Mouse (Mus musculus) 3T3-L1 (cell line): Measurements from ENCODE around the gene Nf1.
A peak's percentile ranks its signal among the peaks of the same experiment; 100 is the strongest.

Experiments
- DNase-seq: peaks from one replicate; pipeline ENCODE4 v3.0.0-alpha.2; 2015; ENCODE audit warnings: low read depth, low spot score

The Nf1 gene

GRCm38 (mm10) chr11:79527739-79528384 lies 188.4 kb downstream of the Nf1 start:
- DNase-seq, result no peak

DNA sequence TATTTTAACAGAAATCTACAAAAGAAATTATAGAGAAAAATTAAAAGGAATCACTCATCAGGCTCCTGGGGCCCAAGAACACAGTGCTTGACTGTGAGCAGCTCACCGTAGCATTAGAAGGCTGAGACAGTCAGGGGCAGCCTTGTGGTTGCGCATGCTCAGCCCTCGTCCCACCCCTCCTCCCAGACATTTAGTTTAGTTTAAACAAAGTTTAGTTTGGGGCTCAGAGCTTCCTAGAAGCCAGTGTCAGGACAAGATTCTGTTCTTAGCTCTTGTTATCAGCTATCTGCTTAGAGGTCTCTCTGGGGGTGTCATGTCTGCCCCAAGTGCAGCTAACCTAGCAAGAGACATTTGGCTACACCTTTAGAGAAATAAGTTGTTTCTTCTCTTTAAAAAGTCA lies 189.1 kb downstream of the Nf1 start:
- DNase-seq, result no peak

GRCm38 (mm10) chr11:79529226-79529625 lies 189.7 kb downstream of the Nf1 start:
- DNase-seq, result no peak

GRCm38 (mm10) chr11:79529736-79530135 lies 190.2 kb downstream of the Nf1 start:
- DNase-seq, result no peak

- DNase-seq, result peak; percentile 43
Measured at GRCm38 (mm10) chr11:79530333-79530761, 190.9 kb downstream of the Nf1 start, which contains the start of the genes Evi2 and Evi2a. Evi2 (minus strand) TSS chr11:79530589. Evi2a (minus strand) TSS chr11:79530609.

DNA sequence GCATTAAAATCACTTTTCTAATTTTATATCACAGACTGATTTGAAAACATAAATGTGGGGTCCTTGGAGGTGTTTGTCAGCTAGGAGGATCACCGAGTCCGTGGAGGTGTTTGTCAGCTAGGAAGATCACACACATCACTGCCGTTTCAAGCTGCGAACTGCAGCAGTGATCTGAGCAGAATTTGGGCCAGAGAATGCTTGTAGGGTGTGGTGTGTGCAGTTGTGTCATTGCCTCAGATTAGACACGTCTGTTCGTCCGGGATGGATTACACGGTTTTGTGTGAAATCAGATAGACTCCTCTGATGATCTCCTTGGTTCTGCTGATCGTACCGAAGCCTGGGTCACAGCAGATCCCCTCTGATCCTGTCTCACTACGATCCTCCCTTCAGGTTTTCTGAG lies 191.3 kb downstream of the Nf1 start:
- DNase-seq, result no peak

- DNase-seq, result no peak
Measured at GRCm38 (mm10) chr11:79531485-79531884, 192.0 kb downstream of the Nf1 start.

DNA sequence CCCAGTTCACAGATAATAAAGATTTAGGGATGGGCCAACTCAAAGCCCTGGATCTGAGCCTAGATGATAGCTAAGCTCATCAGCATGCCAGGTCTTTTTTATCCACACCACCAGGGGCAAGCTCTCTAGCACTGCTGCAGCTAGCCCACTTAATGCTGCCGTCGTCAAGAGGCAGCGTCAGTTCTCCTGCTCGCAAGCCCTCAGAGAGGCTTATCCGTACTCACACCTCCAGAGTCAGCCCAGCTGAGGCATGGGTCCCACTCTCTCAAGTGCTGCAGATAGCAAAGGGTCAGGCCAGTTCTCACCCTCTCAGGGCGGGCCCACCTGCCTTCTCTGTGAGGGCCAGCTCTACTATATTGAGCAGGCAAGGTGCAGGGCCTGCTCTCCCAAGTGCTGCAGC lies 193.8 kb downstream of the Nf1 start:
- no peak for DNase-seq

DNA sequence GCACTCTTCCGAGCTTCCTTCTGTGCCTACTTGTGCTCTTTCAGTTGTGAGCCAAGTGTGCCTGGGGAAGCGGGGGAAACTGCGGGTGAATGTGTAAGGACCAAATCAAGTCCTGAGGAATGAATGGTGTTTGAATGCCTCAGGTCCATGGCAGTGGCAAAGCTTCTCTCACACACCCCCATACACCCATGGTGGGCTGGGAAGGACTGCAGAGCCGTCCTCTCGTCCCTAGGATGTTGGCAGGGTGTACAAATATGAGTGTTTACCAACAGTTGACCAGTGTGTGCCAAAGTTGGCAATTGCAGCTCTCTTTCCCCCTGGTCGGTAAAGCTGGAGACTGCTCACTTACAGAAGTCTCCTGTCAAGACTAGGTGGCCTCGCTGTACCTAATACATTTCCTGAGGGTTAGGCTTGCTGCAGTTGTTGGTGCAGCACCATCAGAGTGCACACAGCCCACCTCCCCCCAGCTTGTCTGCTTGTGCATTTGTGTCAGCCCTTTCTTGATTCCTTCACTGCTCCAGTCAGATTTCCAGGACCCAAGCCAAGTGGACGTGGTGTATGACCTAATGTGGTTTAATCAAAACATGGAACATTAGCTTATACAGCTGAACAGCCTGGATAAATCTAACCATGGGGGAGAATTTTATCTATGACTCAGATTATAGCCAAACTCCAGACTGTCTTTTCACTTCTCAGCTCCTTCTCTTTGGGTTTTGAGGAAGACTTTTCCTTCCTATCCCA lies 194.6 kb downstream of the Nf1 start:
- DNase-seq, result peak; percentile 97

GRCm38 (mm10) chr11:79535554-79535953 lies 196.1 kb downstream of the Nf1 start:
- DNase-seq, result no peak

DNA sequence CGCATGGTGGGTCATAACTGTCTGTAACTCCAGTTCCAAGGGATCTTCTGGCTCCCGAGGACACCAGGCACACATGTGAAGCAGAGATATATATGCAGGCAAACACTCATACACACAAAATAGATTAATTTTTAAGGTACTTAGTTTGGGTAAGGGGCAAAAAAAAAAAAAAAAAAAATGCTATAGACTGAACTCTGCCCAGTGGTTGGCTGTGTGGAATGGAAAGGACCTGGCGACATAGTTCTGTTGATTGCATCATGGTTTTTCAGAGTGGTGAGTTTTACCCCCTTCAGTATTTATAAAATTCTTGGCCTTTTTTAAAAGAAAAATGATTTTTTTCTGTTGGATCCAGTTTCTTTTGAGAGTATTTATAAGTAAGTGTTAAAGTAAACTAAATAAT lies 196.8 kb downstream of the Nf1 start:
- no peak for DNase-seq

- no peak for DNase-seq
Measured at GRCm38 (mm10) chr11:79552622-79553021, 213.1 kb downstream of the Nf1 start.

DNA sequence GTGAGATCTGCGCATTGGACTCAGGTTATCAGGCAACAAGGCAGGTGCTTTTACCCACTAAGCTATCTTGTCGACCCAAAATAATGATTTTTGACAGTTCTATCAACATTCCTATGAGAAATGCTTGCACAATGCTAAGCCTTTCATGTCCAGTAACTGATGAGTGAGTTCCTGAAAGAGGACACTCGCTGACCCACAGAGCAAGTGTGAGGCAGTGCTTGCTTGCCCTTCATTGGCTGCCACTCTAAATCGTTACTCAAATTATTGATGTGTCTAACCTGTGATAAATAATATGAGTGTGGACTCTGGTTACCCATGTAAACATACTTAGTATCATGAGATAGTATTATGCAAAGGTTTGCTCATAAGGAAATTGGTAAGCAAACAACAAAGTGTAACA lies 221.0 kb downstream of the Nf1 start:
- no peak for DNase-seq

DNA sequence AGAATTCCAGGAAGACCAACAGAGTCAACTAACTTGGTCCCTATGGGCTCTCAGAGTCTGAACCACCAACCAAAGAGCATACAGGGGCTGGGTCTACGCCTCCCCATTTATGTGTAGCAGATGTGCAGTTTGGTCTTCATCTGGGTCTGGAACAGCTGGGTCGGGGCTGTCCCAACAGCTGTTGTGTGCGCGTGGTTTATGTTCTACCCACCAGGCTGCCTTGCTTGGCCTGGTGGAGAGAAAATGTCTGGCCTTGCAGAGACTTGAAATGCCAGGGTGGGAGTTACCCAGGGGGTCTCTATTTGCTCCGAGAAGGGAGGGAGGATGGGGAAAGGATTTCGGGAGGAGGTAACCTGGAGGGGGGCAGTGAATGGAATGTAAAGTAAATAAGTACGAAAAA lies 224.0 kb downstream of the Nf1 start:
- DNase-seq, result no peak

- no peak for DNase-seq
Measured at GRCm38 (mm10) chr11:79566947-79567346, 227.5 kb downstream of the Nf1 start.

GRCm38 (mm10) chr11:79568197-79568911 lies 228.9 kb downstream of the Nf1 start:
- no peak for DNase-seq

DNA sequence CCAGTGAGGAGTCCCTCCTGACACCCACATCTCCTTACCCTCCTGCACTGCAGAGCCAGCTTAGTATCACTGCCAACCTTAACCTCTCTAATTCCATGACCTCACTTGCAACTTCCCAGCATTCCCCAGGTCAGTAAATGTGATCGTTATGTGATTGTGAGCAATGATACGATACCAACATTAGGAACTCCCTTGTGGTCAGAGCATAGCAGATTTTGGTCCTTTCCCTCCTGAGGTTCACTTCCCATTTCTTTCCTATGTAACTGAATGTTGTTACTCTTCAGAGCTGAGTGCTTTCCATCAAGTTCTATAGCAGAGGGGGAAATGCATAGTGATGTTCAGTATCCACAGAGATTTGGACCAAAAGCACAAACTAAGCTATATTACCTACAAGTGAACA lies 230.8 kb downstream of the Nf1 start:
- DNase-seq, result no peak

DNA sequence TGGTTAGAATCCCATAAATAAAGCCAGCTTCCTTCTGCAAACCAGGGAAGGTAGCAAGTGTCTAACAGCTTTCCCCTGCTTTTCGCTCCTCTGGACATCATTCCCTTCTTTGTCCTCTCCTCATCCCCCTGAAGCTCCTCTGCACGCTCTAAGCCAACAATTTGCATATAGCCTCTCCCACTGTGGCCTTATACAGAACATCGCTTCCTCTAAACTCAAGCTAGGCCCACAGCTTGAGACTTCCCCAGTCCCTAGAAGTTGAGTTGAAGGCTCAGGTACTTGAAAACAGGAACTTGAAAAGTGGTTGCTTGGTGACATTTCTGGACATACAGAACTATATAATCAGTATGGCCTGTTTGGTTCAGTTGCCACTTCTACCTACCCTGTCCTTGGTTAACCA lies 234.3 kb downstream of the Nf1 start:
- no peak for DNase-seq

GRCm38 (mm10) chr11:79575383-79576073 lies 236.0 kb downstream of the Nf1 start:
- DNase-seq, result no peak

DNA sequence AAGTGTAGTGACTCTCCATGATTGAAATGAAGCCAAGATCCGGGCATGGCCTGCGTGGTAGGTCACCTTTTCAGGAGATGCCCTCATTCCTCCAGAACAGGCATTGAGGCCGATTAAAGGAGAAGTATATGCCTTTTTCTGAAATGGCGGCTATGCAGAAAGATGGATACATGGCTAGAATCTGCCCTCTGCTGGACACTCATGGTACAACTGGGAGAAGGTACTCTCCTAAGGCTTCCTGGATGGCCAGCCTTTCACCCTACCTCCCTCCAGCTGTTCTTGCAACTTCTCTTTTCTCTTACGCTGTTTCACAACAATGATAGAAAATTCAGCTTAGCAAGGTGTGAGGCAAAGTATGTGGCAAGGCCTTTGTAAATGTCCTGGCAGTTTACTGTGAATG lies 238.2 kb downstream of the Nf1 start:
- DNase-seq, result peak; percentile 87

DNA sequence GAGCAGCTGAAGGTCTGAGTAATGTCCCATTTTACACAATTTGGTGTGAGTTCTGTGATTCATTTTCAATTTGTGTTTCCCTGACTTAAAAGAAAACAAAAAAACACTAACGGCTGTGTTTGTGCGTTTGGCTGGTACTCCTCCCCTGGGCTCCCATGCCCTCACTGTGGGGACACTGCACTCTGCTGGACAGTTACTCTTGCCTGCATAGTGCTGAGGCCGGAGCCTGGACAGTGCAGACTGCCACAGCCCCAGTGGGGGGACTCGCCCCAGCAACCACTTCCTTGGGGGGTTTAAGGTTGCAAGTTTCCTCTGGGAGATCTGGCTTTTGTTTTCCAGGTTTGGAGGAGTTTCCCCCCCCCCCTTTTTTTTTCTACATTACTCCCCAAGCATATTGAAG lies 241.2 kb downstream of the Nf1 start:
- DNase-seq, result no peak

DNA sequence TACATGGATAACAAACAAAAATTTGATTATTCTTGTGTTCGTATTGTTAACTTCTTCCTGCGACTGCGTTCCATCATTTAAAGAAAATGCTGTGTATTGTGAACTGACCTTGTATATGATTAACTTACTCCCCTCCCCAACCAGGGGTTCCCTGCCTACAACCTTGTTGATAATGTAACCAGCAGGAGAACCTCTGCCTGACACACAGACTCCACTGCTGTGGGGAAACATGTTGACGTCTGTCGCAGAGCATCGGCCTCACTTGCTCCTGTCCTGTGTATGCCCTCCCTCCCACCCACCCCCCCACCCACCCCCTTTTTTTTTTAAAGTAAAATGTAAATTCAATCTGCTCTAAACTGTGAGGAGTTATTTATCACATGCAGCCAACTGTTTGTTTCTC lies 241.8 kb downstream of the Nf1 start:
- no peak for DNase-seq
